In genomic region chr7:92180591-92181587, GRCm38 (mm10) we compare ENCODE assay signal across 8 mouse cellular contexts.
DNase-seq lines count a peak whose midpoint lies in the region; ATAC-seq lines count a peak whose summit lies in the region.

No protein-coding gene starts in this region.

- peak overlapping the region; percentile 83 for H3K27ac ChIP-seq in heart, embryonic 13.5 days (replicated peaks)
- no peak overlapping the region for H3K27ac ChIP-seq in stomach, embryonic 15.5 days

- H3K4me2 ChIP-seq in heart, embryonic 13.5 days: peak overlapping the region; percentile 85
- H3K4me2 ChIP-seq in stomach, embryonic 15.5 days: peak overlapping the region; percentile 78

- WGBS in heart, embryonic 13.5 days: 14% methylated on average over 29 of the region's 29 CpGs
- 21% methylated on average over 29 of the region's 29 CpGs for WGBS in stomach, embryonic 15.5 days

- peak overlapping the region; percentile 85 for H3K9ac ChIP-seq in heart, embryonic 13.5 days
- peak overlapping the region; percentile 29; the same call in 1 of the 2 replicates for H3K9ac ChIP-seq in stomach, embryonic 15.5 days

- no peak for ATAC-seq in heart, embryonic 13.5 days (ENCODE audit: extremely low read depth, insufficient number of reproducible peaks, low FRiP score, low TSS enrichment)
- peak; percentile 32; the same call in 1 of the 2 replicates for ATAC-seq in megakaryocyte-erythroid progenitor cell, adult 5-6 weeks (replicated peaks; ENCODE audit: low FRiP score, low TSS enrichment, poor library complexity, severe bottlenecking)
- ATAC-seq in stomach, embryonic 15.5 days (ENCODE audit: insufficient read depth, low FRiP score, low read depth): peak; percentile 27; the same call in 1 of the 2 replicates

- H3K4me1 ChIP-seq in heart, embryonic 13.5 days: peaks cover 31% of the 10 kb centered on the region
- peaks cover 5% of the 10 kb centered on the region for H3K4me1 ChIP-seq in stomach, embryonic 15.5 days

- no peaks in the 10 kb centered on the region for H3K36me3 ChIP-seq in heart, embryonic 13.5 days
- no peaks in the 10 kb centered on the region for H3K36me3 ChIP-seq in stomach, embryonic 15.5 days

- H3K4me3 ChIP-seq in heart, embryonic 13.5 days: peak overlapping the region; percentile 65
- H3K4me3 ChIP-seq in stomach, embryonic 15.5 days (replicated peaks): peak overlapping the region; percentile 38

- peak; percentile 12 for DNase-seq in urinary bladder, postnatal 14 days (ENCODE audit: low spot score)
- DNase-seq in urinary bladder, postnatal 10 days (ENCODE audit: low spot score): no peak
- DNase-seq in embryo, embryonic 11 days: peak; percentile 61
- DNase-seq in kidney, adult 9 months: peak; percentile 14
- DNase-seq in spleen, adult 12 weeks (ENCODE audit: low spot score): no peak

- no peaks in the 10 kb centered on the region; the same call in 1 of the 2 replicates for H3K27me3 ChIP-seq in heart, embryonic 13.5 days (replicated peaks)
- no peaks in the 10 kb centered on the region for H3K27me3 ChIP-seq in stomach, embryonic 15.5 days (replicated peaks)

- no peaks in the 10 kb centered on the region for H3K9me3 ChIP-seq in heart, embryonic 13.5 days
- H3K9me3 ChIP-seq in stomach, embryonic 15.5 days: no peaks in the 10 kb centered on the region

Comparison
In these comparisons a context has a peak if more than half of its experiments do, and no peak if none do; other contexts are left out.
1. DNase-seq: peak in urinary bladder, postnatal 14 days (single experiment), embryo, embryonic 11 days (single experiment) and kidney, adult 9 months (single experiment); none in urinary bladder, postnatal 10 days (single experiment) and spleen, adult 12 weeks (single experiment).